In the genomic region with DNA sequence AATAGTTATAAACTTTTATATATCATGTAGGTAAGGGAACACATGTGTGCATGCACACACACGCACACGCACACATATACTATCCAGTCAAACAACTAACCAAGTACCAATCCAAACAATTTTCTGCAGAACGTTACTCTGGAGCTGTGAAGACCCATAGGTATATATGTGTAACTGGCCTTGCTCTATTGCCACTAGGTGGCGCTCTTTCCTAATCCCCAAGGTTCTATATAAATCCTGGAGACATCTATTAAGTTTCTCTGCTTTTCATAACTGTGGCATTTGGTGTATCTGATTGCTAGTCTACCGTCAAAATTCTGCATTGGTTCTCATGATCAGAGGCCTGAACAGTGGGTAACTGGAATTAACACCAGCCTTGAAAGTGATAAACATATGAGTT, we compare ENCODE assay signal across 10 mouse cellular contexts. TPM values are rescaled to one million over a fixed set of nuclear protein-coding genes. Genes with fewer than 3 reads are reported as not detected.
DNase-seq lines count a peak whose midpoint lies in the region; ATAC-seq and TF ChIP-seq lines count a peak whose summit lies in the region.
"Had no signal": no experiment of that assay in that cellular context is flagged by ENCODE, and none has a peak within 500 bp of the region (broad histone marks: within the 10 kb centered on the region; RNA-seq: fewer than 3 reads in every experiment).

No protein-coding gene starts in this region.

- H3K4me2 ChIP-seq in heart, embryonic 11.5 days = no peak overlapping the region
- no peak overlapping the region for H3K4me2 ChIP-seq in lung, postnatal 0 days (replicated peaks; ENCODE audit: low read depth, low read length)
- H3K4me2 ChIP-seq: limb, embryonic 13.5 days had no signal

- peak in 1 of 2 experiments; percentile 2 for DNase-seq in heart, adult 2 months
- peak; percentile 63 for DNase-seq in R1 (ENCODE audit: low read depth, low spot score)
- DNase-seq in cerebellum, postnatal 10 days = peak; percentile 80 to 85
- DNase-seq in frontal cortex, postnatal 36 days (ENCODE audit: low spot score in 2 of 2) = peak; percentile 48 to 74
- peak; percentile 22 for DNase-seq in large intestine, adult 2 months (ENCODE audit: low read depth, low spot score)
- peak; percentile 75 for DNase-seq in lung, postnatal 0 days (ENCODE audit: low spot score)
- peak; percentile 65 for DNase-seq in right cerebral cortex, postnatal 14 days

- H3K79me2 ChIP-seq in heart, adult 2 months (replicated peaks; ENCODE audit: control insufficient read depth, insufficient read depth, low read length) = no peaks in the 10 kb centered on the region

- peak; percentile 85 for TF ChIP-seq CTCF in heart, adult 2 months (IDR thresholded peaks at IDR 0.05)
- TF ChIP-seq CTCF in lung, postnatal 0 days (IDR thresholded peaks at IDR 0.05) = peak; percentile 77

- no peak overlapping the region for H3K9ac ChIP-seq in heart, adult 2 months (ENCODE audit: low read depth, low read length)
- no peak overlapping the region for H3K9ac ChIP-seq in heart, embryonic 11.5 days (ENCODE audit: low read depth, low read length)
- no peak overlapping the region for H3K9ac ChIP-seq in lung, postnatal 0 days (replicated peaks; ENCODE audit: low read depth)
- H3K9ac ChIP-seq: limb, embryonic 13.5 days had no signal

- no peaks in the 10 kb centered on the region for H3K27me3 ChIP-seq in heart, adult 2 months (ENCODE audit: control insufficient read depth, insufficient read depth, low read length)
- no peaks in the 10 kb centered on the region for H3K27me3 ChIP-seq in heart, embryonic 11.5 days (ENCODE audit: control insufficient read depth, insufficient read depth, low read length)
- no peaks in the 10 kb centered on the region for H3K27me3 ChIP-seq in lung, postnatal 0 days (replicated peaks; ENCODE audit: insufficient read depth, low read length)

- no peak overlapping the region for H3K27ac ChIP-seq in heart, adult 2 months
- H3K27ac ChIP-seq in heart, embryonic 11.5 days (ENCODE audit: low read depth, low read length) = no peak overlapping the region
- no peak overlapping the region for H3K27ac ChIP-seq in lung, postnatal 0 days (ENCODE audit: low read length)
- H3K27ac ChIP-seq: limb, embryonic 13.5 days had no signal

- H3K4me1 ChIP-seq in heart, adult 2 months (ENCODE audit: control insufficient read depth, insufficient read depth, low read length) = no peaks in the 10 kb centered on the region
- no peaks in the 10 kb centered on the region for H3K4me1 ChIP-seq in heart, embryonic 11.5 days (ENCODE audit: control insufficient read depth, insufficient read depth, low read length)
- H3K4me1 ChIP-seq in lung, postnatal 0 days (ENCODE audit: insufficient read depth, low read depth, low read length) = no peaks in the 10 kb centered on the region
- H3K4me1 ChIP-seq: limb, embryonic 13.5 days had no signal

- no peak for ATAC-seq in heart, embryonic 11.5 days (replicated peaks; ENCODE audit: insufficient number of reproducible peaks, low FRiP score, low TSS enrichment)
- ATAC-seq in lung, postnatal 0 days = peak; percentile 52; the same call in 1 of the 2 replicates

- 16% methylated on average over 5 of the region's 5 CpGs for WGBS in heart, adult 2 months
- WGBS in heart, embryonic 11.5 days (ENCODE audit: insufficient replicate concordance) = 19% methylated on average over 5 of the region's 5 CpGs
- WGBS in large intestine, adult 2 months = 19% methylated on average over 5 of the region's 5 CpGs
- WGBS in lung, postnatal 0 days = 14% methylated on average over 5 of the region's 5 CpGs

- no peaks in the 10 kb centered on the region for H3K36me3 ChIP-seq in heart, adult 2 months (ENCODE audit: control insufficient read depth, insufficient read depth, low read length)
- H3K36me3 ChIP-seq in heart, embryonic 11.5 days (ENCODE audit: control insufficient read depth, insufficient read depth, low read length) = no peaks in the 10 kb centered on the region
- no peaks in the 10 kb centered on the region for H3K36me3 ChIP-seq in lung, postnatal 0 days (ENCODE audit: insufficient read depth, low read length)
- H3K36me3 ChIP-seq: limb, embryonic 13.5 days had no signal

- intact Hi-C loops in heart, adult 2 months (cut with DNase I) = loop anchor here (1.0 kb wide), 1 partner anchor 274 kb away; no protein-coding TSS in a partner anchor

- TF ChIP-seq POLR2A in heart, adult 2 months (IDR thresholded peaks at IDR 0.05; ENCODE audit: insufficient read depth, low read depth, low read length) = no peak

- no peak overlapping the region for H3K4me3 ChIP-seq in heart, adult 2 months
- H3K4me3 ChIP-seq in heart, embryonic 11.5 days (ENCODE audit: low read depth, low read length) = no peak overlapping the region
- no peak overlapping the region for H3K4me3 ChIP-seq in lung, postnatal 0 days (ENCODE audit: low read depth, low read length)
- H3K4me3 ChIP-seq: limb, embryonic 13.5 days had no signal

- no peak for TF ChIP-seq EP300 in heart, adult 2 months (IDR thresholded peaks at IDR 0.05; ENCODE audit: insufficient read depth, low read depth, low read length)
- TF ChIP-seq EP300 in lung, postnatal 0 days (IDR thresholded peaks at IDR 0.05) = no peak

- no peaks in the 10 kb centered on the region for H3K9me3 ChIP-seq in heart, embryonic 11.5 days (replicated peaks; ENCODE audit: control insufficient read depth, low read length)
- H3K9me3 ChIP-seq in lung, postnatal 0 days (ENCODE audit: low read length) = no peaks in the 10 kb centered on the region
- H3K9me3 ChIP-seq: limb, embryonic 13.5 days had no signal

RNA-seq across cellular contexts. Expression of a gene that starts 14.4 kb away (rescaled TPM):
- under 1 TPM in 1 of 2 experiments, not detected in 1; 0.16 TPM for total RNA-seq in heart, adult 2 months (2021)
- polyA plus RNA-seq in heart, adult 2 months (2012; rRNA removed) = 0.44 and 0.53 TPM in 2 replicates
- 35.3 and 40.6 TPM in 2 replicates for polyA plus RNA-seq in heart, embryonic 11.5 days (2014; fragmentation: Nextera tagmentation; extraction: Ambion mirVana)
- polyA plus RNA-seq in large intestine, adult 2 months (2012; rRNA removed) = 0.26 and 0.37 TPM in 2 replicates
- 5.6 and 6.8 TPM in 2 replicates for polyA plus RNA-seq in lung, postnatal 0 days (2015; fragmentation: Nextera tagmentation; extraction: Ambion mirVana)

RNA-seq across cellular contexts. Expression of a gene that starts 20.5 kb away (rescaled TPM):
- total RNA-seq in heart, adult 2 months (2021) = under 1 TPM in 1 of 2 experiments, not detected in 1; 0.27 TPM
- polyA plus RNA-seq in heart, adult 2 months (2012; rRNA removed) = 0.47 TPM in 1 of 2 replicates, not detected in the other
- 58.7 and 66.7 TPM in 2 replicates for polyA plus RNA-seq in heart, embryonic 11.5 days (2014; fragmentation: Nextera tagmentation; extraction: Ambion mirVana)
- polyA plus RNA-seq in large intestine, adult 2 months (2012; rRNA removed) = 1.6 and 2.2 TPM in 2 replicates
- 250 and 327 TPM in 2 replicates for polyA plus RNA-seq in lung, postnatal 0 days (2015; fragmentation: Nextera tagmentation; extraction: Ambion mirVana)

RNA-seq across cellular contexts. Expression of a gene that starts 37.5 kb away (rescaled TPM):
- total RNA-seq in heart, adult 2 months (2021) = not detected
- polyA plus RNA-seq in heart, adult 2 months (2012; rRNA removed) = 0.04 and 0.47 TPM in 2 replicates
- 0.53 and 0.56 TPM in 2 replicates for polyA plus RNA-seq in heart, embryonic 11.5 days (2014; fragmentation: Nextera tagmentation; extraction: Ambion mirVana)
- polyA plus RNA-seq in large intestine, adult 2 months (2012; rRNA removed) = not detected in 2 replicates
- polyA plus RNA-seq in lung, postnatal 0 days (2015; fragmentation: Nextera tagmentation; extraction: Ambion mirVana) = 0.07 and 0.08 TPM in 2 replicates
- polyA plus RNA-seq: limb, embryonic 13.5 days; stomach, embryonic 16.5 days had no signal

RNA-seq across cellular contexts. Expression of a gene that starts 53.9 kb away (rescaled TPM):
- total RNA-seq in heart, adult 2 months (2021) = 1 to 10 TPM; 1.4 to 1.6 TPM
- polyA plus RNA-seq in heart, adult 2 months (2012; rRNA removed) = 3.1 and 3.2 TPM in 2 replicates
- 91.8 and 97.4 TPM in 2 replicates for polyA plus RNA-seq in heart, embryonic 11.5 days (2014; fragmentation: Nextera tagmentation; extraction: Ambion mirVana)
- polyA plus RNA-seq in large intestine, adult 2 months (2012; rRNA removed) = 0.89 and 0.90 TPM in 2 replicates
- 79.0 and 99.6 TPM in 2 replicates for polyA plus RNA-seq in lung, postnatal 0 days (2015; fragmentation: Nextera tagmentation; extraction: Ambion mirVana)

Comparison
In these comparisons a context has a peak if more than half of its experiments do, and no peak if none do; other contexts are left out.
1. RNA of a gene that starts 20.5 kb away (polyA plus RNA-seq): 250 to 327 TPM in lung, postnatal 0 days and 58.7 to 66.7 TPM in heart, embryonic 11.5 days; 1.6 to 2.2 TPM in large intestine, adult 2 months and 0.47 TPM in heart, adult 2 months; every median in the first group is over 10 times any median in the second.